Mouse (Mus musculus): ENCODE measurements around the gene Serpinc1. TPM values are rescaled to one million over a fixed set of nuclear protein-coding genes. Genes with fewer than 3 reads are reported as not detected.

Serpinc1 gene
- total and polyA plus RNA-seq, 2 experiments from 2014 or later = 0.05 to 2.6 TPM

DNA sequence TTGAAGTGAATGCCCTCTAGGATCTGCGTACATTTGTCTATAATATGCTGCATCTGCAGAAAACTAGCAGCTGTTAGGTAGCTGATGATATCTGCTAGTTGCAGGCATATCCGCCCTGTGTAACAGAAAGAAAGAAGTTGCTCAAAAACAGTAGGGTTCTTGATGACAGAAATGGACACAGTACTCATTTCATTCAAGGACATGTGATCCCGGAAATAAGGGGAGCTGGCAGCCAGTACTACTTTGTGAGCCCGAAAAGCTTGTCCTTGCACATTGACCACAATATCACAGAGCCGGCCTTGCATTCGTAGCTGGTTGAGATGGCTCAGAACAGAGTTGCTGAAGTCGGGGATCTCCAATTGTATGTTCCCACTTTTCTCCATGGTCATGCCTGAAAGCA is 54.0 kb downstream of the Serpinc1 start:
- Histone ChIP-seq H3K9ac (replicated peaks; ENCODE audit: low read length) (no peak overlapping the region), H3K9me3 (ENCODE audit: low read length) (no peaks in the 10 kb centered on the region), H3K4me3 (ENCODE audit: low read length) (no peak overlapping the region), H3K27ac (no peak overlapping the region), H3K4me1 (ENCODE audit: insufficient read depth, low read length) (peaks cover 13% of the 10 kb centered on the region), H3K27me3 (ENCODE audit: insufficient read depth, low read length) (no peaks in the 10 kb centered on the region), H3K36me3 (ENCODE audit: insufficient read depth, low read length) (peaks cover 7% of the 10 kb centered on the region; the same call in 1 of the 2 replicates), H3K4me2 (ENCODE audit: low read depth, low read length) (no peak overlapping the region)
- ATAC-seq (no peak), DNase-seq (ENCODE audit: low spot score) (no peak)
- WGBS = 91% methylated on average over 7 of the region's 7 CpGs
- no peak for TF ChIP-seq CTCF (IDR thresholded peaks at IDR 0.05; ENCODE audit: low read depth)

- peaks cover 17% of the 10 kb centered on the region; the same call in 1 of the 2 replicates for H3K36me3 ChIP-seq (ENCODE audit: insufficient read depth, low read length)
- peak overlapping the region; percentile 94 for H3K4me3 ChIP-seq (ENCODE audit: low read length)
- peaks cover 18% of the 10 kb centered on the region for H3K4me1 ChIP-seq (ENCODE audit: insufficient read depth, low read length)
- DNase-seq (ENCODE audit: low spot score) (no peak), ATAC-seq (no peak)
- 2% methylated on average over 21 of the region's 21 CpGs for WGBS
- H3K4me2 ChIP-seq (ENCODE audit: low read depth, low read length) = peak overlapping the region; percentile 87
- TF ChIP-seq CTCF (IDR thresholded peaks at IDR 0.05; ENCODE audit: low read depth) = no peak
- peak overlapping the region; percentile 93 for H3K27ac ChIP-seq
- H3K9me3 ChIP-seq (ENCODE audit: low read length) = no peaks in the 10 kb centered on the region
- peak overlapping the region; percentile 93 for H3K9ac ChIP-seq (replicated peaks; ENCODE audit: low read length)
- no peaks in the 10 kb centered on the region for H3K27me3 ChIP-seq (ENCODE audit: insufficient read depth, low read length)
Measured at GRCm38 (mm10) chr1:161033856-161034434, 55.6 kb downstream of the Serpinc1 start.

- Histone ChIP-seq H3K27me3 (ENCODE audit: insufficient read depth, low read length) (no peaks in the 10 kb centered on the region), H3K9me3 (ENCODE audit: low read length) (no peaks in the 10 kb centered on the region), H3K27ac (peak within 1 kb of the TSS; percentile 93), H3K36me3 (ENCODE audit: insufficient read depth, low read length) (peaks cover 20% of the 10 kb centered on the region; the same call in 1 of the 2 replicates), H3K9ac (replicated peaks; ENCODE audit: low read length) (peak within 1 kb of the TSS; percentile 93), H3K4me1 (ENCODE audit: insufficient read depth, low read length) (peaks cover 18% of the 10 kb centered on the region), H3K4me2 (ENCODE audit: low read depth, low read length) (peak within 1 kb of the TSS; percentile 87), H3K4me3 (ENCODE audit: low read length) (peak within 1 kb of the TSS; percentile 94)
- TF ChIP-seq CTCF (IDR thresholded peaks at IDR 0.05; ENCODE audit: low read depth) = no peak
- peak; percentile 98 for ATAC-seq
- peak; percentile 99 for DNase-seq (ENCODE audit: low spot score)
- WGBS = 1% methylated on average over 62 of the region's 76 CpGs
Measured at GRCm38 (mm10) chr1:161034435-161035280, 56.3 kb downstream of the Serpinc1 start, which contains the start of gene Zbtb37. Zbtb37 (minus strand) TSS chr1:161034849.

DNA sequence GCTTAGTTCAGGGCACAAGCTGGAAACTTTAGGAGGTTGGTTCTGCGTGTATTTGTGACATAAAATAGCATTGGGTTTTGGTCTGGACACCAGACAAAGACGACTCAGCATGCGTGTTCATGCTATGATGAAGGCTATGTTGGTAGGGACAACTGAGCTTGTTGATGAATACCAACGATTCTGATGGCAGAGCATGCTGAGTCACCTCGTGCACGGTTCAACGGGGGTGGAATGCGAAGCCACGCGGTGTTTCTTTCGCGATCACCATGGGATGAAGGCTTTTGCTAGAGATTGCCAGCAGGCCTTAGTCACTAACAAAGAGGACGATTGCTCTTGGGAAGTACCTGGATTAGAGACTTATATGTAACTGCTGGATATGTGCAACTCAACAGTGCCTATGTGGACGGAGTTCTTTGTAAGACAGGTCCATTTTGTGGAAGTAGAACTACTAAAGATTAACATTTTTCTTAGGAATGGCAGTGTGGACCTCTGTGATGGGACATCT is 56.9 kb downstream of the Serpinc1 start:
- Histone ChIP-seq H3K27me3 (ENCODE audit: insufficient read depth, low read length) (no peaks in the 10 kb centered on the region), H3K4me1 (ENCODE audit: insufficient read depth, low read length) (peaks cover 18% of the 10 kb centered on the region), H3K4me3 (ENCODE audit: low read length) (peak overlapping the region; percentile 94), H3K27ac (peak overlapping the region; percentile 93), H3K9me3 (ENCODE audit: low read length) (no peaks in the 10 kb centered on the region), H3K36me3 (ENCODE audit: insufficient read depth, low read length) (peaks cover 20% of the 10 kb centered on the region; the same call in 1 of the 2 replicates), H3K4me2 (ENCODE audit: low read depth, low read length) (peak overlapping the region; percentile 84), H3K9ac (replicated peaks; ENCODE audit: low read length) (peak overlapping the region; percentile 93)
- ATAC-seq = peak; percentile 53
- WGBS = under 1% methylated on average over 14 of the region's 14 CpGs
- DNase-seq (ENCODE audit: low spot score) = peak; percentile 73
- no peak for TF ChIP-seq CTCF (IDR thresholded peaks at IDR 0.05; ENCODE audit: low read depth)

GRCm38 (mm10) chr1:161035786-161036404 is 57.5 kb downstream of the Serpinc1 start:
- Histone ChIP-seq H3K4me2 (ENCODE audit: low read depth, low read length) (peak overlapping the region; percentile 84), H3K27me3 (ENCODE audit: insufficient read depth, low read length) (no peaks in the 10 kb centered on the region), H3K4me3 (ENCODE audit: low read length) (peak overlapping the region; percentile 94), H3K9ac (replicated peaks; ENCODE audit: low read length) (peak overlapping the region; percentile 93), H3K9me3 (ENCODE audit: low read length) (no peaks in the 10 kb centered on the region), H3K36me3 (ENCODE audit: insufficient read depth, low read length) (peaks cover 20% of the 10 kb centered on the region; the same call in 1 of the 2 replicates), H3K4me1 (ENCODE audit: insufficient read depth, low read length) (peaks cover 18% of the 10 kb centered on the region), H3K27ac (peak overlapping the region; percentile 93)
- peak; percentile 26 for DNase-seq (ENCODE audit: low spot score)
- ATAC-seq = no peak
- WGBS = 2% methylated on average over 6 of the region's 6 CpGs
- TF ChIP-seq CTCF (IDR thresholded peaks at IDR 0.05; ENCODE audit: low read depth) = no peak

GRCm38 (mm10) chr1:161036411-161036841 is 58.0 kb downstream of the Serpinc1 start:
- no peak for TF ChIP-seq CTCF (IDR thresholded peaks at IDR 0.05; ENCODE audit: low read depth)
- Histone ChIP-seq H3K4me3 (ENCODE audit: low read length) (peak overlapping the region; percentile 94), H3K4me2 (ENCODE audit: low read depth, low read length) (peak overlapping the region; percentile 84), H3K27ac (peak overlapping the region; percentile 93), H3K27me3 (ENCODE audit: insufficient read depth, low read length) (no peaks in the 10 kb centered on the region), H3K36me3 (ENCODE audit: insufficient read depth, low read length) (peaks cover 20% of the 10 kb centered on the region; the same call in 1 of the 2 replicates), H3K9me3 (ENCODE audit: low read length) (no peaks in the 10 kb centered on the region), H3K9ac (replicated peaks; ENCODE audit: low read length) (peak overlapping the region; percentile 93), H3K4me1 (ENCODE audit: insufficient read depth, low read length) (peaks cover 18% of the 10 kb centered on the region)
- peak; percentile 40 for DNase-seq (ENCODE audit: low spot score)
- under 1% methylated on average over 5 of the region's 5 CpGs for WGBS
- no peak for ATAC-seq
